Mouse (Mus musculus) heart, postnatal 0 days (tissue): Measurements from ENCODE around the gene Cap2.

Experiments used
- CTCF ChIP-seq: IDR thresholded peaks from 2 replicates; pipeline ENCODE4 v1.5.1; 2016; ENCODE audit warnings: antibody characterized with exemption, control low read depth, low read depth
- EP300 ChIP-seq: IDR thresholded peaks from 2 replicates; pipeline ENCODE4 v1.6.1; 2016; ENCODE audit warnings: antibody characterized with exemption, low read depth

- TF ChIP-seq CTCF = no peak
- no peak for TF ChIP-seq EP300
These were observed 189.1 kb downstream of the Cap2 start for GRCm38 (mm10) chr13:46690559-46691241.
